Mouse (Mus musculus): ENCODE measurements around the gene Hpn. TPM values are rescaled to one million over a fixed set of nuclear protein-coding genes. Genes with fewer than 3 reads are reported as not detected.

Hpn gene
- total RNA-seq, 2 experiments from 2014 or later = 2.1 to 3.4 TPM

DNA sequence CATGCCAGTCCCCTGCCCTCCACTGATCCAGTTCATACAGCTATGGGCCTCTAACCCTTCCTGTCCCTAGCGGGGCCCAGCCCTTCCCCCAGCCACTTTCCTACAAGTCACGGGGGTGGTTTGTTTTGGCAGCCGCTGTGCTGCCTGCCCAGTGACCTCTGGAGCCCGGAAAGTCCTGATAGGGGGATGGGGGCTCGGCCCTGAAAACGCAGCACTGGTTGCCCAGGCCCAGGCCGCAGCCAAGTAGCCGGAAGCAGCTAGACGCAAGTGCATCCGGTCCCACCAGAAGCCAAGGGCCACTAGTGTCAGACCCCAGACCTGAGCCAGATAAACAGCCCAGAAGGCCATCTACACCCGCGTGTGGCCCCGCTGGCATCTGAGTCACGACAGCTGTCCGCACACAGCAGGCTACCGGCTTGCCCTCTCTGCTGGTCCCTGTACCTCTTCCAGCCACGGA is 525 bp upstream of the Hpn start:
- DNase-seq (ENCODE audit: low spot score) = peak; percentile 72
- intact Hi-C loops (cut with DNase I) = no loop called here

DNA sequence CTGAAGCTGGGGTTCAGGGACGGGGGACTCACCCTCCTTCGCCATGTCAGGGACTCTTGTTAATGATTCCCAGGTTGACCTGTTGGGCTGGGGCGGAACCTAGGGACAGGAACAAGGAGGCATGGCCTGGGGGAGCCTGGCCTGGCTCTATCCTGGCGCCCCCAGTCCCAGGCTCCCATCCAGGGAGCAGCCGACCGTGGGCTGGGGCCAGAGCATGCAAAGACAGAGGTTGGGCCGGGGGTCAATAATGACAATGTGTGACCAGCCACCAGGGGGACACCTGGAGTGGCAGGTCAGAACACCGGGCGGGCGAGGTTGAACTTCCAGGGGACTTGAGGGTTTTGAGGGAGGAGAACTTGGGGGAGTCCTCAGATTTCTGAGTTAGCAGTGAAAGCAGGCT is 444 bp downstream of the Hpn start:
- intact Hi-C loops (cut with DNase I) = no loop called here
- no peak for DNase-seq (ENCODE audit: low spot score)

DNA sequence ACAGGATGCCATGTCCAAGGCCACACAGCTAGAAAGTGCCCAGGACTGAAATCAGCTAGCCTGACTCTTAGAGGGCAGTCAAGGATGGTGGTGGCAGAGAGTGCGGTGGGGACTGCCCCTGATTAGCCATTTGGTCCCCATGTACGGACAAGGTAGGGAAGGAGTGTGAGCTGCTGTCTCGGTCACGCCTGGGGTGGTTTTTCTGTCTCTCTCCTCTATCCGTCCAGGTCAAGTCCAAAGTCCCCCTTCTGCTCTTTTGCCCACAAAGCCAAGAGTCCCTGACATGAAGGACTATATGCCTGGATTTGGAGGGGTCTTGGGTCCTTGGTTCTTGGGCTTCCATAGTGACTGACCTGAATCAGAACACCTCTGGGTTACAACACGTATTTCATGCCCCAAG is 1.3 kb downstream of the Hpn start:
- intact Hi-C loops (cut with DNase I) = no loop called here
- DNase-seq (ENCODE audit: low spot score) = no peak

DNA sequence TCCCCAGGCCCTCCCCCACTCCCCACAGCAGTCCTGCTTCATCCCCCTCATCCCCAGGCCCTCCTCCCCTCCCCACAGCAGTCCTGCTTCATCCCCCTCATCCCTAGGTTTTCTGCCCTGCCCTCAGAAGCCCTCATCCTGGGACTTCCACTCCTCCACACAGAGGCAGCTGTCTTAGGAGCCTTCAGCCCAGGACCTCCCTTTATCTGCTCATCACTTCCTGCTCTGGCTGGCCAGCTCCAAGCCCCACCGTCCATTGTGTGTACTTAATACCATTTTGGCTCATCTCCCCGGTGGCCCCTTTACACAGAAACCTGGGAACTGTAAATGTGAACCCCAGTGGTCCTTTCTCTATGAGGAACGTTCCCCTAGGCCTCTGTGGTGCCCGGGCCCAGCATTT is 3.1 kb downstream of the Hpn start:
- intact Hi-C loops (cut with DNase I) = no loop called here
- DNase-seq (ENCODE audit: low spot score) = no peak

DNA sequence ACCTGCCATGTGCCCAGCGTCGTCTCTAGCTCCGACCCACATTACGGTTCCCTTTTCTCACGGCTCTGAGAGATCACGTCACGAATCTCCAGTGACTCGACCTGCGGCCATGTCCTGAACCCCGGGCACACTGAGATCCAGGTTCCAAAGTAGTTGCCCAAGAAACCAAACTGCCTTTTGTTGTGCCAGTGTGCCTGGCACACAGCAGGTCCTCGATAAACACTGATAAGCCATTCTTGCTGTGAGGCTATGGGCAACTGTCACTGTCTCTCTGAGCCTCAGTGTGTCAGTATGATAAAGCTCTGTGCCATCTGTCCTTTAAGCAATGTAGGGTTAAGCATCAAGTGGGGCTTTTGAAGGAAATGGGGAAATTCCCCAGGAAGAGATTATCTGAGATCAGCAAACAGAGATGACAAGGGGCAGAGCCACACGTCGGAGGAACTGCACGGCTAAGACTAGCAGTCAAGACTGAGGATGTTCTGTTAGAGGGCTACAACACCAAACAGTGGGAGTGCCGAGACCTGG is 4.2 kb downstream of the Hpn start:
- intact Hi-C loops (cut with DNase I) = no loop called here

DNA sequence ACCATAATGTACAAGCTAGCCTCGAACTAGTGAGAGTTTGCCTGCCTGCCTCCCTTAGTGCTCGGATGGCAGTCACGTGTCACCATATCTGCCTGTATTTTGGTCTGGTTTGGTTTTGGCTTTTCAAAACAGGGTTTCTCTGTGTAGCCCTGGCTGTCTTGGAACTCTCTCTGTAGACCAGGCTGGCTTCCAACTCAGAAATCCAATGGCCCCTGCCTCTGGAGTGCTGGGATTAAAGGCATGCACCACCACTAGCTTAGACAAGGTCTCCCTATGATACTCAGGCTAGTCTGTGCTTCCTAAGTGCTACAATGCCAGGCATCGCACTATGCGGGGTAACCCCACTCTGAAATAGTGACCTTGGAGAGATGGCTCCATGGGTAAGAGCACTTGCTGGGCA is 5.3 kb downstream of the Hpn start:
- no peak for DNase-seq (ENCODE audit: low spot score)
- intact Hi-C loops (cut with DNase I) = no loop called here

More for the DNA sequence above, 4.2 kb downstream of the Hpn start:
- no peak for DNase-seq (ENCODE audit: low spot score)

DNA sequence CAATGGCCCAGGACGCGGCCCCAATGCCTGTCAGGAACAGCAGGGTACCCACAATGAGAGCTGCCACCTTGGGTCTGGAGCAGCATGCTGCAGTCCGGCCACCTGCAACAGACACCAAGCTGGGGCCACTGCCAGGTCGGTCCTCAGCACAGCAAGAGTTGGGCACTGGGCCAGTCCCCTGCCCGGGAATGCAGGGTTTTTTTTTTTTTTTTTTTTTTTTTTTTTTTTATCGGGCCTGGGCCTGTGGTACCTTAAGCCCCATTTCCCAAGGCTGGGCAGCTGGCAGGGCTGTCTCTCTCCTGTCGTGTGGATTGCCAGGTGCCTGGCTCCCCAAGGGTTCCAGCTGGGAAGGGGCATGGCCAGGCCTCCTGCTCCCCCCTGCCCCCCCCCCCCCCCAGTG is 6.0 kb downstream of the Hpn start:
- intact Hi-C loops (cut with DNase I) = no loop called here

DNA sequence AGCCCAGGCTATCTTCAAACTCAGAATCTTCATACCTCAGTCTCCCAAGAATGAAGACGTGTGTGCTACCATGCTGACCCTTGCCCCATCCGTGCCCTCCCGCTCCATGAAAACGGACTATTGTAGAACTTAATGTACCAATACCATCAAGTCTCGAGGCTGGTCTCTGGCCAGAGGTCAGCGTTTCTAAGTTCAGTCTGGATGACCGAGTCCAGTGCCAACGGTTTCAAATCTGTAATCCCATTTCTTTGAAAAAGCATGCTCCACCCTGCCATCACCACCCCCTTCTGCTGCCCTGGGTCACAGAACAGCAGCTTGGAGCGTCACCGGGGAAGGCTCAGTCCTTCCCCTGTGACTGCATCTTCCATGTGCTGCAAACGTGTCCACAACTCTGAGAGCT is 7.3 kb downstream of the Hpn start:
- DNase-seq (ENCODE audit: low spot score) = no peak
- intact Hi-C loops (cut with DNase I) = no loop called here

More for the DNA sequence above, 6.0 kb downstream of the Hpn start:
- no peak for DNase-seq (ENCODE audit: low spot score)

DNA sequence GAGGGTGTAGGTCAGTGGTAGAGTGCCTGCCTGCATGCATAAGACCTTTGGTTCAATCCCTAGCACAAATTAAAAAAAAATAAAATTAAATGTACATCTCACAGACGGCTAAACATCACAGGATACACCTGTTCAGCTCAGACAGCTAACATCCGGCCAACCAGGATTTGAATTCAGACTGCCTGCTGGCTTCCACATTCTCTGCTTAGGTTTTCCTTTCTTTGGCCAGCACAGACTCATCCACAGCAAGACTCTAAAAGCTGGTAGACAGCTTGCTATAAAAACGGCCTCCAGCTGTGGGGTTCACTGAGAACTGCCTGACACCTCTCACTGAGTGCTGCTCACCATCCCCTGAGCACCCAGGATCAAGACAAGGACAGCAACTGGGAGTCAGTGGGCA is 8.9 kb downstream of the Hpn start:
- no peak for DNase-seq (ENCODE audit: low spot score)
- intact Hi-C loops (cut with DNase I) = no loop called here

DNA sequence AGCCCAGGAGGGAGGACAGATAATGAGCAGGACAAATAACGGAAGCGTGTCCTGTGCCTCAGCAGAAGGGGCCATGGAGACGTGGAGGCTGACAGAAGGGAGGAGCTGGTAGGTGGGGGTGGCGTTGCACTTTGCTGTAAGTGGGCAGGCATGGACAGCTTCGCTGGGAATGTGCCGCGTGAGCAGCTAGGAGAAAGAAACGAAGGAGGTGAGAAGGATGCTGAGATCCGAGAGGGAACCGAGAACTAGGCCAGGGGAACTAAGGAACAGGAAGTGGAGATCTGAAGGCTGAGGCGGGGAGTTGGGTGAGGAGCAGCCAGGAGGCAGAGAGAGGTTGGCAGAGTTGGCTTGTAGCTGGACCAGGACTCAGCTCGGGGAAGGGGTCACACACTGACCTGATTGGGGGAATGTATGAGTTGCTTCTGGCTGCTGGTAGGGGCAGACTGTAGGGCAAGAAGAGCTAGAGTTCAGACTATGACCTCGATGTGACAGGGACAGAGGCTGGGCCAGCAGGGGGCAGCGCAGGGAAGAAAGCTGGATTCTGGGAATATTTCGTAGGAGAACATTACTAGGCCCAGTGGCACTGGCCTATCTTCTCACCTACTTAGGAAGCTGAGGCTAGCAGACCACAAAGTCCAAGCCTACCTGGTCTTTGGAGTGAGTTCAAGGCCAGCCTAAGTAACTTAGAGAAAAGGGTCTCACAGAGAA is 9.9 kb downstream of the Hpn start:
- intact Hi-C loops (cut with DNase I) = loop anchor here (1.0 to 2.0 kb wide), 2 partner anchors 67 to 72 kb away; no protein-coding TSS in a partner anchor
- no peak for DNase-seq (ENCODE audit: low spot score)

DNA sequence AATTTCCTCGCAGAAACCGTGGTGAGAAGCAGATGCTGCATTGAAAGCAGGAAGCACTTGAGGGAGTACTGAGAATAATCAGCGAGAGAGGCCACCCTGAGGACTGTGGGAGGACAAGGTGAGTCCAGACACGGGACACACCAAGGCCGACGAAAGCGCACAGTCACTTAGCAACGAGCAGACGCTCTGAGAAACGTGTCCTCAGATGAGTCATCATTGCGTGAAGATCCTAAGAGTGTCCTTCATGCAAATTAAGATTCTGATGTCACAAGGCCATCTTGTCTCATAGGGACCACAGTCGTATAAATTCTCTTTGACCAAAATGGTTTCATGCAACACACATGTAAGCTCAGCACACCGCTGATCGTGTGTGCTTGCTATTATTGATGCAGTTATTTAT is 14.3 kb downstream of the Hpn start:
- no peak for DNase-seq (ENCODE audit: low spot score)
- intact Hi-C loops (cut with DNase I) = no loop called here

DNA sequence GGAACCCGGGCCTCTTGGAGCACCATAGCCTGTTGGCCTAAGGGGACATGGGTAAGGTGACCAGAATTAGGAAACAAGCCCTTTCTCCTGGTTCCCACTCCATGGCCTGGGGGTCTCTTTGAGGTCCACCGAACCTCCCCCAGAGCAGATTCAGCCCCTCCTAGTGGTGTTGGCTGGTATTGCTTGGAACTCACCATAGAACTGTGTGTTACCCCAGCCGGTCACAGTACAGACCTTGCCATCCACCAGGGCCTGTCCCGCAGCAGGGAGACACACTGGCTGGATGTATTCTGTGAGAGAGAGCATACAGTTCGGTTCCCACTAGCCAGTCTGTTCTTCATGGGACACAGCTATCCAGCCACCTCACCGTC is 15.5 kb downstream of the Hpn start:
- intact Hi-C loops (cut with DNase I) = no loop called here
- no peak for DNase-seq (ENCODE audit: low spot score)

DNA sequence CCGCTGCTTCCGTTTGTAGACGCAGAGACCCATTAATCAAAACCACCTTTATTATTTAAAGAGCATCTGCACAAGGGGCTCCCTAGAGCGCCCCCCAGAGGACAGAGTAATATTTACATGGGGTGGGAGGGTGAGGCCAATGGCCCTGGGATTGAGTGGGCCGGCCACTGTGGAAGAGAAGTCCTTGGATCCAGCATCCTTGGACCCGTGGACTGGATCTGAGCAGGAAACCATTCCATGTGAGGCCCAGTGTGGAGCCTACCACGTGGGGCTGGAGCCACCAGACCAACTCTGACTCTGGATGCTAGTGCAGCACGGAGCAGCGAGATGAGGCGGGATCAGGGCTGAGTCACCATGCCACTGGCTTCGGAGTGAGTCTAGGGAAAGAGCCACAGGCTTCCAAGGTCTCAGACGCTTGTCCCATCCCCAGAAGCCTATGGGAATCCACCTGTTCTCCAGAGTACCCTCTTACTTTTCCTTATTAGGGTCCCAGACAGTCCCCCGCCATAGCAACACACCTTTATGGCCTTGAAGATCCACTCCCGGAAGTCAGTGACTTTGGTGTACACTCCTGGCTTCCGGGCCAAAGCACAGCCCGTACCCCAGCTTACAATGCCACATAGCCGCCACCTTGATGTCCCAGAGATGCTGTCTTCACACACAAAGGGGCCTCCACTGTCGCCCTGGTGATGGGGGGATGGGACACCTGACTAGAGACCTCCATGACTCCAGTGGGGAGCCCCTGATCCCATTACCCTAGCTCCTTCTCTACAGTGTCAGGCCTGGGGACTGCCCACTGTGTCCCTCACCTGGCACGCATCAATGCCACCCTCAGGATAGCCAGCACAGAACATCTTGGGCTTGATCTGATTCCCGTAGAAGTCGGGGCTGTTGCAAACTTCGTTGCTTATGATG is 16.1 kb downstream of the Hpn start:
- intact Hi-C loops (cut with DNase I) = no loop called here
- no peak for DNase-seq (ENCODE audit: low spot score)

DNA sequence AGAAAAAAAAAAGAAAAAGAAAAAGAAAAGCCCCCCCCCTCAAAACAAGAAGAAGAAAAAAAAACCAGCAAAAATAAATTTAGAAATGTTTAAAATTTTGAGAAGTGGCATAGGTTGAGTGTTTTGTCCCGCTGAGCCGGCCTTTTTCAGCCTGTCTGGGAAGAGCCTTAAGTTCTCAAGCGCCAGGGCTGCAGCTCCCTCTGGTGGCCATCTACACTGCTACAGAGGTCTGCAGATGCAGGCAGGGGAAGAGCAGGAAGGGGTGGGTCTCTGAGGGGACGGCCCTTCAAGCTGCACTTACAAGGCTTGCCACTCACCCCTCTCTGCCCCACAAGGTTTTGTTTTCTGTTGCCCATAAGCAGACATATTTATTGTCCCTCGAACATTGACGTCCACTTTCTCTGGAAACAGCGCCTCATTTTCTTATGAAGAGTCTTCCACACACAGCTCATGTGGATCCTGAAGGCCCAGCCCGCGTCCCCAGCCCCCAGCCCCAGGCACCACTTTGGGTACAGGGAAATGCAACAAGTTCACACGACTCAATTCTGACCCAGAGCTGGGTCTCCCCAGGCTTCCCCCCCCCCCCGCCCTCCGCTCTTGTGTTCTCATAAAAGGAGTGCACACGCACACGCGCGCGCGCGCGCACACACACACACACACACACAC is 17.4 kb downstream of the Hpn start:
- intact Hi-C loops (cut with DNase I) = loop anchor here (1.0 to 2.0 kb wide), 2 partner anchors 19 to 38 kb away; partner anchors contain the start of gene Lgi4
- peak; percentile 82 for DNase-seq (ENCODE audit: low spot score)

DNA sequence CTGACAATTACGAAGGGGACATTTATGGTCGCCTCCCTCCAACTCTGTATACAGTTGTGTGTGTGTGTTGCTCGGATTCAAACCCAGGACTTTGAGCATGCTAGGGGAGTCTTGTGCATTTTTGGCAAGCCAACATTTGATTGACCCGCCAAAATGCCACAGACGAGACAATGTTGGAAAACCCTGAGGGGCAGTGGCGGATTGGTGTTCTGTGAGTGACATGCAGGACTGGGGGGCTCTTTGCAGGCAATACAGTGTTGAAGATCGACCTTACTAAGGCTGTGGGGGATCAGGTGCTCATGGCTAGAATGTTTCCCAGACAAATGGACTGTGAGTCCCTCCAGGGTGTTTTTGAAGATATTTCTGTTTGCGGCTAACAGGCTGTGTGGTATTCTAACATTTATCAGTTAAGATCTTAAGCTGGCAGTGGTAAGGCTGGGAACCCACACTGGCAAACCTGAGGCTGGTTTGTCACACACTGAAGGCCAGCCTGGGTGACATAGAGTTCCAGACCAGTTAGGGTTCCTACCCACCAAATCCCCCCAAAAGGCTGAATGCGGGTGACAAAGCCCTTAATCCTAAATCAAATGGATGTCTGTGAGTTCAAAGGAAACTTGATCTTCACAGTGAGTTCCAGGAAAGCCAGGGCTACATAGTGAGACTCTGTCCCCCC is 18.1 kb downstream of the Hpn start:
- intact Hi-C loops (cut with DNase I) = loop anchor here (1.0 to 2.0 kb wide), 2 partner anchors 18 to 38 kb away; partner anchors contain the start of gene Lgi4
- DNase-seq (ENCODE audit: low spot score) = no peak

DNA sequence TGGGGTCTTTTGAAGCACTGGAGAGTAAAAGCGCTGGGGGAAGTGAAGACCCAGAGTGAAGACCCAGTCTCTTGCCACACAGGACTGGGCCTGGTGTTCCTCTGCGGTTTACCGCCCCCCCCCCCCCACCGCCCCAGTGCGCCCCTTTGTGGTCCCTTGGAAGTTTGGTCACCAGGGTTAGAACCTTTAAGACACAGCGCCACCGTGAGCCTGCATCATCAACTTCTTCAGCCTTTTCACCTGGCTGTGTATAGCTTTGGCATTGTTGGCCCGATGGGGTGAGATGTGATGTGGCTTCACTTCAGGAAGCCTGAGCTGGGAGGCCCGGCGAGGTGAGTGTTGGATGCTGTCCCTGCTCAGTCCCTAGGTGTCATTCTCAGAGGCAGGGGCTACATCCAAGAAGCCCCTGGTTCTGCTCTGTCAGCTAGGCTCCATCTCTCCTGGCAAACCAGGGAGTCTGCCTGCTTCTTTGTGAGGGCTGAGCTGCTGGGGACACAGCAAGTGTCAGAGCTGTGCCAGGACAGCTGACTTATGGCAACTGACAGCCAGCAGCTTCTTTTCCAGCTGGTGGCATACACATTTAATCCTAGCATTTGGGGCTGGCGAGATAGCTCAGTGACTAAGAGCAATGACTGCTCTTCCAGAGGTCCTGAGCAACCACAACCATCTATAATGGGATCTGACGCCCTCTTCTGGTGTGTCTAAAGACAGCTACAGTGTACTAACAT is 20.2 kb downstream of the Hpn start:
- intact Hi-C loops (cut with DNase I) = no loop called here
- no peak for DNase-seq (ENCODE audit: low spot score)

DNA sequence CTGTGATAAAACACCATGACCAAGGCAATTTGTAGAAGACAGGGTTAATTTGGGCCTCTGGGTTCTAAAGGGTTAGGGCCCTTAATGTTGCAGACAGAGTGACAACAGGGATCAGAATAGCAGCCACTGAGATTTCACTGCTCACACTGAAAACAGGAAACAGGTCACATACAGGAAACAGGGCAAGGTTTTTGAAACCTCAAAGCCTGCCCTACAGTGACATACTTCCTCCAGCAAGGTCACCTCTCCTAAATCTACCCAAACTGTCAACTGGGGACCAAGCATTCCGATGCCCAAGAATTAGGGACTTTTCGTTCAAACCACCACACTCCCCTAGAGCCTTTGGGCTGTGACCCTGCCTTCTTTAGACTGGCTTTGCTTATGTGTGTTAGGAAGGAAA is 25.4 kb downstream of the Hpn start:
- intact Hi-C loops (cut with DNase I) = no loop called here
- DNase-seq (ENCODE audit: low spot score) = no peak

DNA sequence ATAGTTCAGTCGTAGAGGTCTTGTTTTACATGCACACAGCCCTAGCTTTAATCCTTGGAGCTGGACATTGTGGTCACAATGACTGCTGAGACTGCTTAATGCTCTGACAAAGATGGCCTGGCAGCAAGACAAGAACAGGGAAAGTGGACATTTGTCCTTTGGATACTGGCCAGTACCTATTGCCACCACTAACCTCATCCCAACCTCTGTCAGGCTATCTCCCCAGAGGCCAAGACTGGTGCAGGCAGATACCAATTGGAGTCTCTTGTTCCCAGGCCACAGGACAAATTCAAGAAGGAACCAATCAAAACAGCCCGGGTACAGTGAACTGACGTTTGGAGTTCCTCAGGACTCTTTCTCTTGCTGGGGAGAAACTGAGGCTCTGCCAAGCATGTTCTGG is 26.9 kb downstream of the Hpn start:
- intact Hi-C loops (cut with DNase I) = no loop called here
- no peak for DNase-seq (ENCODE audit: low spot score)

DNA sequence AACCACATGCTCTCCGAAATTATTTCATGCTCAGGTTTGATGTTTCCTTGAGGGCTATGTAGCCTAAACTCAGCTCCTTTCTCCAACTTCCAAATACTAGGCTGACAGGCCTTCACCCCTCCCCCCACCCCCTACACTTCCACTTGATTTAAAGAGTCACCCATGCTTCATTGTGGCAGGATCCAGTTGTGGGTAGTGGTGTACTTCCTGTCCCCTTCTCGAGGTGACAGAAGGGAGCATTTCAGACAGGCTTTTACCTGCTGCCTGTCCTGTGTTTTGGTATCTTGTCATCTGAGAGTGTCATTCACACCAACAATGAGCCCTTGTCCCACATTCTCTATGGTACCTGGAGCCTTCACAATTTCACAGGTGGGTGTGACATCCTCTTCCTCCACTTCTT is 27.8 kb downstream of the Hpn start:
- intact Hi-C loops (cut with DNase I) = no loop called here
- no peak for DNase-seq (ENCODE audit: low spot score)
